Mouse (Mus musculus): ENCODE results near the gene Tmbim6. TPM values are rescaled to one million over a fixed set of nuclear protein-coding genes. Genes with fewer than 3 reads are reported as not detected.

Gene Tmbim6
- polyA plus RNA-seq, 1 experiment from 2014 or later, result 245 TPM

DNA sequence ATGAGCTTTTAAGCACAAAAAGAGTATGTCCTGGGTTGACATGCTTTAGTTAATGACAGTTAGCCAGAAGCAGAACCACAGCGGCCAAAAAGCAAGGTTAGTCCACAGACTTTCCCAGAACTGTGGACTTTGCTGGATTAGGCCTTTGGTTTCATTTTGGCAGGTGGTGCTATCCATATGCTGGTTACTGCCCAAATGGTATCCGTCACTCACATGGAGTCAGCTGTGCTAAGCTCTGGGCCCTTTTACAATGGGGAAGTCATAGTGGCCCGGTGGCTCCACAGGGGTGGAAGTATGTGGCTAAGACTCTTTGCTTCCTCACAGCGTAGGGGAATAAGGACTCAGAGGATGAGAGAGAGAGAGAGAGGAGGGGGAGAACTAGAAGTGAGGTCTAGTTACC is 4.7 kb upstream of the Tmbim6 start:
- no peaks in the 10 kb centered on the region for H3K9me3 ChIP-seq
- WGBS, result 79% methylated on average over 4 of the region's 4 CpGs
- H3K27me3 ChIP-seq (replicated peaks), result no peaks in the 10 kb centered on the region
- H3K36me3 ChIP-seq, result no peaks in the 10 kb centered on the region
- no peak overlapping the region for H3K27ac ChIP-seq
- H3K4me3 ChIP-seq, result no peak overlapping the region
- H3K4me2 ChIP-seq (replicated peaks), result no peak overlapping the region
- ATAC-seq (ENCODE audit: low FRiP score, low read depth), result no peak
- peaks cover 4% of the 10 kb centered on the region; the same call in 1 of the 2 replicates for H3K4me1 ChIP-seq
- no peak overlapping the region for H3K9ac ChIP-seq

DNA sequence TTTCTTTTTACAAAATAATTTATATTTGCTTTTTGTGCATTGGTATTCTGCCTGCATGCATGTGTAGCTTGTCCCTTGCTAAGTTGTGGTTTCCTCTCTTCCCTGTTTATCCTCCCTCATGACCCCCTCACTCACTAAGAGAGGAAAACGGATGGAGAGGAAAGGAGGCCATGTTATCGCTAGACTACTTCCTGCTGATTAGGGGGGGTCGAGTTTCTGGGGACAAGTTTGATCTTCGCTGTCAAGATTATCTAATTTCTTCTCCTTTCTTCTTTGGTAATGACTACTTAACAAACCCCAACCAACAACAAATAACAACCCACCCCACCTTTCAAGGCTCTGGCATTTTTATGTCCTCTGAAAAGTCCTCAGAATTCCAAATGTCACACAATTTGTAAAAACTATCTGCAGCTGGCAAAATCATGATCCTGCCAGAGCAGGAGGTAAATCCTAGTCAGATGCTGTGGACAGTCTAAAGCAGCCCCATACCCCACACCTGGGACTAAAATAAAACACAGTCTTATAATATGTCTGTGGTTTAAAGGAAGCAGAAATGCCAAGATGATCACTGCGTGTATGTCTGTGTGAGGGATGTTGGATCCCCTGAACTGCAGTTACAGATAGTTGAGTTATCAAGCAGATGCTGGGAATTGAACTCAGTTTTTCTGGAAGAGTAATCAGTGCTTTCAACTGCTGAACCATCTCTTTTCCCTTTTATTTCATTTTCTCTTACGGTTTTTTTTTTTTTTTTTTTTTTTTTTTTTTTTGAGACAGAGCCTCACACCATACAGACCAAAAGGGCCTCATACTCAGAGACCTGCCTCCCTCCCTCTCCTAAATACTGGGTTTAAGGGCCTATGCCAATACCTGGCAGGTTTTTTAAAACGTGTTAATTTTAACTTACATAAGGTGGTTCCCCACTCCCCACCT is 1.9 kb upstream of the Tmbim6 start:
- Histone ChIP-seq H3K4me1 (peaks cover 26% of the 10 kb centered on the region), H3K4me3 (no peak overlapping the region), H3K36me3 (no peaks in the 10 kb centered on the region), H3K27me3 (replicated peaks) (no peaks in the 10 kb centered on the region), H3K27ac (no peak overlapping the region), H3K9me3 (no peaks in the 10 kb centered on the region), H3K9ac (no peak overlapping the region), H3K4me2 (replicated peaks) (no peak overlapping the region)
- 71% methylated on average over 7 of the region's 7 CpGs for WGBS
- ATAC-seq (ENCODE audit: low FRiP score, low read depth), result no peak

DNA sequence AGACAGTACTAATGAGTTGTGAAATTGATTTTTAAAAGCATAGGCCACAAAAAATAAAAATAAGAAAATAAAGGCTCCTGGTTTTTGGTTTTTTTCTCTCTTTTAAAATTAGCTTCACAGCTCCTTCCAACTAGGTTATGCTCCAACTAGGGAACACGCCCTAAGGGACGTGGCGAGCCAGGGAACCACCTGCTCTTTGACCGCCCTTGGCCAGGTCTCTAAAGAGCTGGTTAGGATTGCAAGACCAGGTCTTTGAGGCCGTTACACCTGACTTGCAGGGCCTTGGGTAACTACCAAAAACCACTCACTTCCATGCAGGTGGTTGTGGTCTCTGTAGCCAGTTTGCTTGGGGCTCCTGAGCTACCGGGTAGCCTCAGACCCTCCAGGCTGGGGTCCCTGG is 707 bp upstream of the Tmbim6 start:
- Histone ChIP-seq H3K36me3 (no peaks in the 10 kb centered on the region), H3K4me2 (replicated peaks) (peak overlapping the region; percentile 99), H3K9ac (peak overlapping the region; percentile 1; the same call in 1 of the 2 replicates), H3K27me3 (replicated peaks) (no peaks in the 10 kb centered on the region), H3K27ac (no peak overlapping the region), H3K4me1 (peaks cover 37% of the 10 kb centered on the region), H3K4me3 (peak overlapping the region; percentile 27), H3K9me3 (no peaks in the 10 kb centered on the region)
- WGBS, result 87% methylated on average over 6 of the region's 6 CpGs
- ATAC-seq (ENCODE audit: low FRiP score, low read depth), result peak; percentile 6

DNA sequence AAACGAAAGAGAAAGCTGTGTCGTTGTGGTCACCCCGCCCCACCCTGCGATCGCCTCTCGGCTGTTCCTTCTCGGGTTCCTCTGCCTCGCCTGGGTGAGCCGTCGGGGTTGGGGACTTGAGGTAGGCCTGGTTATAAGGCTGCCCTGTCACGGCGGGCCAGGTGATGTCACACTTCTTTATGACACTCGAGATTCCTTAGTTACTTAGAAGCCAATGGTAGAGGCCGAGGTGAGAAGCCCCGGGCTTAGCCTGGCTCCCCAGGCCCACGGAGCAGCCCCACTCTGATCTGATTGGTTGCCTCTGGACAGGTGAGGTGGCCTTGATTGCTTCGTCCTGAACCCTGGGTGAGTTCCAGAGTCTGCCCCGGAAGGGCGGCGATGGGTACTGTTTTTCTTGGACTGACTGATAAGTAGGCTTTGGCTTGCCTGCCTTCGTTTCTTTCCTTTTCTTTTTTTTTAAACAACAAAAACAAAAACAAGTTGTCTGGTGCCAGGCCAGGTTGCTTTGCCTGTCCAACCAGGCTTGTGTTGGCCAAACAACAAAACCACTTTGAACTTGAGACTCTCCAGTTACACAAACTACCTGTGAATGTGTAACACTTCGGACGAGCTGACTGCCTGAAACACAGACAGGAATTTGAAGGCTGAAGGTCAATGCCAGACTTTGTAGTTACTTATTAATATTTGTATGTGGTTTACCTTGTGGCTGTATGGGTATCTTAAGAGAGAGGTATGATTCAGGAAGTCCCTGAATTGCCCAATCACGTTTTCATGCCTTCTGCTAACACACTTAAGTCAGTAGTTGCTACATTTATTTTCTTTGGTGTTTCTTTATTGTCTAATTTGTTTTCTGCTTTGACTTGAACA is 937 bp downstream of the Tmbim6 start:
- peaks cover 41% of the 10 kb centered on the region for H3K4me1 ChIP-seq
- ATAC-seq (ENCODE audit: low FRiP score, low read depth), result peak; percentile 41
- H3K27me3 ChIP-seq (replicated peaks), result no peaks in the 10 kb centered on the region
- H3K4me2 ChIP-seq (replicated peaks), result peak overlapping the region; percentile 99
- peak overlapping the region; percentile 68 for H3K4me3 ChIP-seq
- 12% methylated on average over 24 of the region's 24 CpGs for WGBS
- H3K9me3 ChIP-seq, result no peaks in the 10 kb centered on the region
- H3K9ac ChIP-seq, result peak overlapping the region; percentile 89
- no peaks in the 10 kb centered on the region for H3K36me3 ChIP-seq
- no peak overlapping the region for H3K27ac ChIP-seq

DNA sequence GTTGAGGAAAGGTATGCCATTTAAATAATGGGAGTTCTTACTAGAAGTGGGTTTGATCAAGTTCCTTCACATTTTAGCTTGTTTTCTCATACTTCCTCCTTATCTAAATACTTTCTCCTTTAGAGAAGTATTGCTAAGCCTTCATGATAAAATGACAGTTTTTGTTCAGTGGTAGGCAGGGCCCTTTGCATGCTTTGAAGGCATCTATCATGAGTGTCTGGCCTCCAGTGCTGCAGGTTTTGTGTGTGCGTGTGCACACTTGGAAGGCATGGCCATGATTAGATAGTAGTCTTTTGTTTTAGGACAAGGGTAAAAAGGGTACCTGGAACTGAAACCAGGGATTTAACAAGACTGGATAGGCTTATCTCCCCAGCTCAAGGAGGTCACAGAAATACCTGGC is 3.8 kb downstream of the Tmbim6 start:
- peaks cover 55% of the 10 kb centered on the region for H3K4me1 ChIP-seq
- H3K27ac ChIP-seq, result no peak overlapping the region
- no peak overlapping the region for H3K9ac ChIP-seq
- ATAC-seq (ENCODE audit: low FRiP score, low read depth), result no peak
- H3K9me3 ChIP-seq, result no peaks in the 10 kb centered on the region
- no peaks in the 10 kb centered on the region for H3K27me3 ChIP-seq (replicated peaks)
- no peaks in the 10 kb centered on the region for H3K36me3 ChIP-seq
- 83% methylated on average over 1 of the region's 1 CpGs for WGBS
- no peak overlapping the region for H3K4me2 ChIP-seq (replicated peaks)
- no peak overlapping the region for H3K4me3 ChIP-seq

DNA sequence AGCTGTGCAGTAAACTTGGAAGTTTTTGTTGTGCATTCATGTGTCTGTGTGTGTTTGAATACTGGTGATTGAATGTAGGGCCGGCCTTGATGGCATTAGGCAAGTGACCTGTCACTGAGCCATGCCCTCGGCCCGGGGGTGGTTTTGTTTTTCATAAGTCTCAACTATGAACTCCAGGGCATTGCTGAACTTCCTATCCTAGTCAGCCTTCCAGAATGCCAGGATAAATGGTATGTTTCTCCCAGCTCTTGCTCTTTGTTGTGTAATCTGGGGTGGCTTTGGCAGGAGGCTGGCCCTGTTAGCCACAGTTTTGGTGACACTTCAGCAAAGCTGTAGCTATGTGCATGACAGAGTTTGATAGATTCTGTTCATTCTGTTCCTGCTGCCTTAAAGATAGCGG is 4.2 kb downstream of the Tmbim6 start:
- no peaks in the 10 kb centered on the region for H3K36me3 ChIP-seq
- no peak overlapping the region for H3K9ac ChIP-seq
- 76% methylated on average over 4 of the region's 4 CpGs for WGBS
- H3K4me3 ChIP-seq, result no peak overlapping the region
- H3K4me1 ChIP-seq, result peaks cover 55% of the 10 kb centered on the region
- no peak overlapping the region for H3K4me2 ChIP-seq (replicated peaks)
- H3K27ac ChIP-seq, result no peak overlapping the region
- no peak for ATAC-seq (ENCODE audit: low FRiP score, low read depth)
- no peaks in the 10 kb centered on the region for H3K27me3 ChIP-seq (replicated peaks)
- no peaks in the 10 kb centered on the region for H3K9me3 ChIP-seq

DNA sequence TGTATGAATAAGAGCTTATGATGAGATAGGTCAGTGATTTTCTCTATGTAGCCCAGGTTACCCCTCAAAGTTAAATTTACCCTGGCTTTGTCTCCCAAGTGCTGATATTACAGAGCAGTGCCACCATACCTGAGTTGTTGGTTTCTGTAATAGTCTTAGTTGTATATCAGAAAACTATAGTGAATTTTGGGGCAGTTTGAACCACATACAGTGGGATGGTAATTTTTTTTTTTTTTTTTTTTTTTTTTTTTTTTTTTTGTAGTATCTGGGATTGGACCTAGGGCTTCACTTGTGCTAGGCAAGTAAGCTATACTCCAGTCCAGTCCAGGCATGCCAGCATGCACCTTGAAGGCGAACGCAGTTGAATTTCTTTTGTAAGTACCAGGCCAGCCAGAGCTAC is 4.9 kb downstream of the Tmbim6 start:
- Histone ChIP-seq H3K4me3 (no peak overlapping the region), H3K27me3 (replicated peaks) (no peaks in the 10 kb centered on the region), H3K4me1 (peaks cover 50% of the 10 kb centered on the region), H3K9ac (no peak overlapping the region), H3K9me3 (no peaks in the 10 kb centered on the region), H3K36me3 (peaks cover 6% of the 10 kb centered on the region), H3K27ac (no peak overlapping the region), H3K4me2 (replicated peaks) (no peak overlapping the region)
- 91% methylated on average over 2 of the region's 2 CpGs for WGBS
- ATAC-seq (ENCODE audit: low FRiP score, low read depth), result no peak

DNA sequence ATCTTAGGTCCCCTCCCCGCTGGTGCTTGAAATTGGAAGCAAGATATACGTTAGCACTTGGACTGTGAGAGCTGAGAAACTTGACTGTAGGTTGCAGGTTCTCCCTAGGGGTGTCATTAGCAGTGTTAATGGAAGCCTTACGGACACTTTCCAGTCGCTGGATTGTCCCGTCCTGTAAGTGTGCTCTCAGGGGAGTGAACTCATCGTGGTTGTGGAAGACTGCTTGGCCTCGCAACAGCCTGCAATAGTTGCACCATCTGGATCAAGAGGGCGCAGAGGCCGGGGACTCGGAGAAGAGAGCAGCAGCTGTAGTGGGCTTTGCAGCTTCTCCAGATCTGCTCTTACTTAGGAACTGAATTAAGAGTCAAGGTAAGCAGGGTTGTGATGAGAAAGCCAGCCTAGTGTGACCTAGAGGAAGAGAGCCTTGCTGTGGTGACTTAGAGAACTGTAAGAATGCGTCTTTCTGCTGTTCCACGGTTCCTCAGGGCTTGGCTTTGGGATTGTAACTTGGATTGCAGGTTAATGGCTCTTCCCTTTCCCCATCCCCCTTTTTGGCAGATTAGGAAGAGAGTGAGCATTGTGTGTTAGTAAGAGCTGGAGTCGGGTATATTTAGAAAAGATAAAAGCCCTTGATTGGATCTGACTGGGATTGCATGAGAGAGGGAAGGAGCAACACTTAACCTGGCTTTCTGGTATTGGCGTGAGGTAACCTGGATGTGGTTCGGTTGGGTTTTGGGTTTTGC is 7.0 kb downstream of the Tmbim6 start:
- Histone ChIP-seq H3K9ac (no peak overlapping the region), H3K9me3 (no peaks in the 10 kb centered on the region), H3K4me2 (replicated peaks) (no peak overlapping the region), H3K27me3 (replicated peaks) (no peaks in the 10 kb centered on the region), H3K4me1 (peaks cover 39% of the 10 kb centered on the region), H3K4me3 (no peak overlapping the region), H3K27ac (no peak overlapping the region), H3K36me3 (peaks cover 26% of the 10 kb centered on the region)
- 77% methylated on average over 15 of the region's 15 CpGs for WGBS
- ATAC-seq (ENCODE audit: low FRiP score, low read depth), result no peak

DNA sequence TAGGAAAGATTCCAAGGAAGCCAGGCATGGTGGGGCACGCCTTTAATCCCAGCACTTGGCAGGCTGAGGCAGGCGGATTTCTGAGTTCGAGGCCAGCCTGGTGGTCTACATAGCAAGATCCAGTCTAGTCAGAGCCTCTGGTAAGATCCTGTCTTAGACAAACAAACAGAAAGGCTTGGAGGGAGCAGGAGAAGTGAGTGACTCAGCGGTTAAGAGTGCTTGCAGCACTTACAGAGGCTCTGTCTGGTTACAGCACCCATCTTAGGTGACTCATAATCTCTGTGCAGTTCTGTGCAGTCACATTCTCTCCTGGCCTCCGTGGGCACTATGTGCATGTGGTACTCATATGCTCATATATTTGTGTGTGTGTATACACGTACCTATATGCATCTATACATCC is 7.9 kb downstream of the Tmbim6 start:
- peaks cover 35% of the 10 kb centered on the region for H3K36me3 ChIP-seq

DNA sequence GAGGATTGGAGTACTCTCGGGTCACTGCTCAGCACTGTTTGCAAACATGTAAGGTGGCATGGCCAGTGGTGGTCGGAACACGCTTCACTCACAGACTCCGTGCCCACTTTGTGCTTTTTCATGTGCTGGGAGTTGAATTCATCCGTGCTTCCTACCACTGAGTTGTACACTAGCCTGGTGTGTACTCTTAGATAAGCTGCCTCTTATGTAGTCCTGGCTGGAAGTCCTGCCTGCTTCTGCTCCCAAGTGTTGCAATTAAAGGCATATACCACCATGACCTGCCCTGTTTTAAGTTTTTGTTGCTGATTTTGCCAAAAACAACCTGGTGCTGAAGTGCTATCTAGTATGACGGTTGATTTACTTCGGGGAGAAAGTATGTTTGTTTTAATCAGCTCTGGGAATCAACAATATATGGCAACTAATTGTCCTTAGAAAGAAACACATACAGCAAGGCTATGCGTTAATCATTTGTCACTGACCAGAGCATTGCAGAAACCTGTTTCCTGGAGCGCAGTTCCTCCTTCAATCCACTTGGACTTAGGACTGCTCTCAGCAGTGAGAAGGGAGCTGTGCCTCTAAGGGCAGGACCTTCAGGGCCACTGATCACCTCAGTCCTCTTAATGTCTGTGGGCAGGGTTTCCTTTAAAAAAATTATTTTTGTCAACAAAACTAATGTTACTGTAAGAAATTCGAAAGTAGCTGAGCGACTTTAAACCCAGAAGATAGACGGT is 10.6 kb downstream of the Tmbim6 start:
- H3K4me3 ChIP-seq, result no peak overlapping the region
- no peaks in the 10 kb centered on the region for H3K9me3 ChIP-seq
- no peak overlapping the region for H3K27ac ChIP-seq
- 94% methylated on average over 12 of the region's 12 CpGs for WGBS
- H3K9ac ChIP-seq, result no peak overlapping the region
- H3K4me2 ChIP-seq (replicated peaks), result no peak overlapping the region
- peaks cover 17% of the 10 kb centered on the region for H3K4me1 ChIP-seq
- H3K36me3 ChIP-seq, result peaks cover 63% of the 10 kb centered on the region
- ATAC-seq (ENCODE audit: low FRiP score, low read depth), result no peak
- no peaks in the 10 kb centered on the region for H3K27me3 ChIP-seq (replicated peaks)

More for the DNA sequence above, 7.9 kb downstream of the Tmbim6 start:
- no peak overlapping the region for H3K9ac ChIP-seq
- H3K4me3 ChIP-seq, result no peak overlapping the region
- 93% methylated on average over 6 of the region's 6 CpGs for WGBS
- H3K4me2 ChIP-seq (replicated peaks), result no peak overlapping the region
- peaks cover 30% of the 10 kb centered on the region for H3K4me1 ChIP-seq
- no peaks in the 10 kb centered on the region for H3K9me3 ChIP-seq
- no peak overlapping the region for H3K27ac ChIP-seq
- no peak for ATAC-seq (ENCODE audit: low FRiP score, low read depth)
- no peaks in the 10 kb centered on the region for H3K27me3 ChIP-seq (replicated peaks)

DNA sequence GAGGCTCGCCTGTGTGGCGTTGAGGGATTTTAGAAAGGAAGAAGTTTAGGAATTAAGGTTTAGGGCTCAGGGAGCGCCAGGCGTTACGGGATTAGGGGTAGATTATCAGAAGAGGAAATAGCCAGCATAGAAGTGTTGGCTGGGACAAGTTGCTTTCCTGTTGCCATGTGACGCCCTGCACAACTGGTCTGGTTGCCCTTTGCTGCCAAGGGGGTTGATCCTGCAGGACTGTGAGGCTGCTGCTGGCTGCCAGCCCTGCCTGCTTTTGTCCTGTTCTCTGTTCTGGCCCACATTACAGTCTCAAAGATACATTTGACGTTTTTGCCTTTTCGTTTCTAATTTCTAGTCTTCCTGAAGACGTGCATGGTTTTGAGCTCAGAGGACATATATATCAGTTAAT is 12.5 kb downstream of the Tmbim6 start:
- Histone ChIP-seq H3K4me1 (0 out of 2 replicates have a peak, but pooled peaks cover 1% of the 10 kb centered on the region), H3K36me3 (peaks cover 81% of the 10 kb centered on the region), H3K4me3 (no peak overlapping the region), H3K9ac (no peak overlapping the region), H3K27me3 (replicated peaks) (no peaks in the 10 kb centered on the region), H3K4me2 (replicated peaks) (no peak overlapping the region), H3K27ac (no peak overlapping the region), H3K9me3 (no peaks in the 10 kb centered on the region)
- ATAC-seq (ENCODE audit: low FRiP score, low read depth), result no peak
- WGBS, result 97% methylated on average over 9 of the region's 9 CpGs
